Mouse (Mus musculus) Patski (cell line): Measurements from ENCODE around the gene A730009L09Rik. TPM values are rescaled to one million over a fixed set of nuclear protein-coding genes. Genes with fewer than 3 reads are reported as not detected.
A peak's percentile ranks its signal among the peaks of the same experiment; 100 is the strongest.

Experiments used
- ATAC-seq: fragments of 100-300 bp; one replicate; pipeline ENCODE4 v1.8.0; 2021
- CTCF ChIA-PET: fragments of 350-600 bp; sonication (Branson Sonifier 250); formaldehyde crosslinking; loops from one replicate; lab custom pipeline; 2022; ENCODE audit warnings: inconsistent platforms; lab: Charles Lee
- POLR2A ChIA-PET: fragments of 350-600 bp; sonication (Branson Sonifier 250); formaldehyde crosslinking; loops from one replicate; lab custom pipeline; 2022; ENCODE audit warnings: antibody characterized with exemption, inconsistent platforms; lab: Charles Lee
- DNase-seq: peaks from one replicate; pipeline ENCODE4 v3.0.0-alpha.2; 2011; ENCODE audit warnings: low read depth, low spot score
- H3K27me3 ChIP-seq: fragments of 371-371 bp; one replicate; pipeline ENCODE4 v1.5.1; 2021
- CTCF ChIP-seq: fragments of 100-300 bp; IDR thresholded peaks from one replicate; pipeline ENCODE4 v1.5.1; 2021
- in situ Hi-C: fragments of 300-500 bp; cut with MboI; formaldehyde crosslinking; loops from 3 replicates; pipeline ENCODE4 v1.11.1; 2018; ENCODE audit warnings: low pct_unique_long_range_greater_than_20kb, mixed read lengths
- polyA plus RNA-seq: library from polyadenylated mRNA; unstranded; gene quantifications from one replicate; pipeline ENCODE4 v1.2.3, GENCODE M21; 2021

A730009L09Rik gene
- polyA plus RNA-seq, 1 experiment from 2014 or later: not detected

DNA sequence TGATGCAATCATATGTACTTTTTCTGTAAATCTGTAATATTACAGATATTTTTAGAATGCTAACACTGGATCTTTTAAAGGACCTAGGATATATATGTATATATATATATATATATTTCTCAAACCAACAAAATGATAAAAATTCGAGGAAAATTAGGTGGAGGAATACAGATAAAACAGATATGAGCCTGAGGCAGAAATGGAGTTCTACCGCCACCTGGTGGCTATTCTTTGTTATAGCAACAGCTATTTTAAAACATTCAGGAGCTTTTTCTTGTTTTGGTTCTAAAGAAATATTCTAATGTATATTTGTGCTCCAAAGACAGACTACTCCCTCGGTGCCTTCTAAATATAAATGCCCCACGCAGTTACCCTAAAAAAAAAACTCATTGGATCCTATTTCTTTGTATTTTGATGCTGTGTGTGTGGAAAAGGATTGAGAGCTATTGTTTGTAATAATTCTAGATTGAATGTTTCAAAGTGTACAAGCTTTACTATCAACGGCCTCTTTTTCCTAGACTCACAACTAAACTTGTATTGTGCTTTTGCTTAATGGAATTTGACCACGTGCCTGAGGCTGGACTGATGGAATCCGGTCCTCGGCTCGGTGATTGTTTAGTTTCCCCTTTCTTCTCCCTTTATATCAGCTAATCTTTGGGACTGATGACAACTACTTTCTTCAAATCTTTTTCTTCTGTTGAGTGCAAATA is 44.8 kb downstream of the A730009L09Rik start:
- DNase-seq (no peak), ATAC-seq (no peak)
- peaks cover 23% of the 10 kb centered on the region for H3K27me3 ChIP-seq
- ChIA-PET POLR2A (no interaction called here), CTCF (interaction anchor here (1.0 to 2.5 kb wide), 3 partner anchors 9 to 11 kb away, joined by 3 to 10 read pairs (median 6); no protein-coding TSS in a partner anchor)
- TF ChIP-seq CTCF: peak; percentile 64
- in situ Hi-C loops: no loop called here

DNA sequence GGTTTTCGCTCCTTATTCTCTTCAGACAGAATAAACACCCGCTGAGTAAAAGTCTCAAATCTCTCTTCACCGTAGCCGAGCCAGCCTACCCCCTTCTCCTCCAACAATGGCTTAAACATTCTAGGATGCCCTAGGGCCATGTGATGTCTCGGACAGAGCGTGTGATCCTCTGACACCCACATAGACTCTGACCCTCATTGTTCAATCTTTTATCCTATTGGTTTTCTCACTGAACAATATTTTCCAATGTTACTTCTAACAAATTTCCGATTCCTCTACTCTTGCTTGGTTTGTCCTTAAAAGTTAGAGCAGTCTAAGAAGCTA is 45.3 kb downstream of the A730009L09Rik start:
- ATAC-seq (no peak), DNase-seq (no peak)
- CTCF ChIA-PET: interaction anchor here (1.0 to 2.5 kb wide), 3 partner anchors 8 to 11 kb away, joined by 3 to 10 read pairs (median 6); no protein-coding TSS in a partner anchor
- in situ Hi-C loops: no loop called here
- H3K27me3 ChIP-seq: peaks cover 28% of the 10 kb centered on the region
- POLR2A ChIA-PET: no interaction called here
- no peak for TF ChIP-seq CTCF

Other genes starting within 250 kb of the A730009L09Rik start
- gene Mrpl39, start 220.6 kb downstream of the A730009L09Rik start, polyA plus RNA-seq: 43.8 TPM